Mouse (Mus musculus): ENCODE measurements around the gene Ric3.

GRCm38 (mm10) chr7:109009260-109009659 lies 73.9 kb downstream of the Ric3 start:
- TF ChIP-seq EP300 (IDR thresholded peaks at IDR 0.05) = no peak
- no peak for TF ChIP-seq CTCF (IDR thresholded peaks at IDR 0.05)
